24 mouse cellular contexts compared by ENCODE assay signal in the genomic region with DNA sequence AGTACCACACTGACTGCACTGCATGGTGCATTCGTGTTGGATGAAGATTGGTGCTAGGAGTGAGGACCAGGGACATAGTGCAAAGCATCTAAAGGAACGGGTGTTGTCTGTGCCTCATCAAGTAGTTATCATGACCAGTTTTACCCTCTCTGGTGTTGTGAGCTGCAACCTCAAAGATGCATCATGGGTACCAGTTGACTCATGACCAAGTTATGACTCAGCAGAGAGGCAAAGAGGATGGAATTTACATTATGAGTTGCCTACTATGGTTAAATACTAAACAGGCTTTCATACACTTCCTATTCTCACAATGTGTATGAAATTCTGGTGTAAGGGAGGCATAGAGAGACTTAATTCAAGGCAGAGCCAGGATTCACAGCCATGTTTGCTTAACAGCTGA. TPM values are rescaled to one million over a fixed set of nuclear protein-coding genes. Genes with fewer than 3 reads are reported as not detected.
DNase-seq lines count a peak whose midpoint lies in the region; TF ChIP-seq lines count a peak whose summit lies in the region.
"Had no signal": no experiment of that assay in that cellular context is flagged by ENCODE, and none has a peak within 500 bp of the region (broad histone marks: within the 10 kb centered on the region; RNA-seq: fewer than 3 reads in every experiment).

No protein-coding gene starts in this region.

- no peaks in the 10 kb centered on the region; the same call in none of the 2 replicates for H3K4me1 ChIP-seq in heart, adult 2 months (ENCODE audit: control insufficient read depth, insufficient read depth, low read length)

- DNase-seq in heart, adult 11 months, result peak; percentile 52
- no peak for DNase-seq in heart, adult 2 months
- peak; percentile 26 for DNase-seq in CD4-positive helper T cell, adult 2 months (ENCODE audit: low read depth, low spot score)
- DNase-seq in brain, adult 2 months (ENCODE audit: low read depth, low spot score), result peak; percentile 16
- DNase-seq in ovary, postnatal 10 days (ENCODE audit: low spot score), result no peak
- DNase-seq in embryo, embryonic 9.5 days (ENCODE audit: extremely low spot score), result no peak
- DNase-seq in left cerebral cortex, postnatal 25 days (ENCODE audit: low spot score in 2 of 2), result no peak
- DNase-seq: adrenal gland, adult 8-10 months; adrenal gland, postnatal 36 days; cerebellum, adult 11 months; cerebellum, adult 8-10 months; cerebellum, postnatal 14 days; embryo, embryonic 11 days; gastrocnemius, postnatal 10 days; heart, postnatal 36 days; kidney, adult 11 months had no signal

- 78% methylated on average over 2 of the region's 2 CpGs for WGBS in heart, adult 2 months

- peaks cover 3% of the 10 kb centered on the region; the same call in 1 of the 2 replicates for H3K79me2 ChIP-seq in heart, adult 2 months (replicated peaks; ENCODE audit: control insufficient read depth, insufficient read depth, low read length)

- no peak overlapping the region for H3K4me3 ChIP-seq in heart, adult 2 months
- H3K4me3 ChIP-seq: embryonic facial prominence, embryonic 12.5 days; forebrain, embryonic 15.5 days; heart, embryonic 13.5 days; hindbrain, embryonic 15.5 days had no signal

- intact Hi-C loops in heart, adult 2 months (cut with DNase I), result no loop called here
- intact Hi-C loops in left cerebral cortex, postnatal 25 days (cut with DNase I), result no loop called here

- no peaks in the 10 kb centered on the region for H3K36me3 ChIP-seq in heart, adult 2 months (ENCODE audit: control insufficient read depth, insufficient read depth, low read length)
- H3K36me3 ChIP-seq: embryonic facial prominence, embryonic 12.5 days; forebrain, embryonic 15.5 days; G1E; heart, embryonic 13.5 days; hindbrain, embryonic 15.5 days had no signal

- TF ChIP-seq CTCF in heart, adult 2 months (IDR thresholded peaks at IDR 0.05), result no peak

- TF ChIP-seq POLR2A in heart, adult 2 months (IDR thresholded peaks at IDR 0.05; ENCODE audit: insufficient read depth, low read depth, low read length), result no peak

- no peak for TF ChIP-seq EP300 in heart, adult 2 months (IDR thresholded peaks at IDR 0.05; ENCODE audit: insufficient read depth, low read depth, low read length)

- no peak overlapping the region for H3K27ac ChIP-seq in heart, adult 2 months
- H3K27ac ChIP-seq: embryonic facial prominence, embryonic 12.5 days; forebrain, embryonic 15.5 days; heart, embryonic 13.5 days; hindbrain, embryonic 15.5 days had no signal

- no peaks in the 10 kb centered on the region for H3K27me3 ChIP-seq in heart, adult 2 months (ENCODE audit: control insufficient read depth, insufficient read depth, low read length)
- H3K27me3 ChIP-seq: forebrain, embryonic 15.5 days; hindbrain, embryonic 15.5 days had no signal

- no peak overlapping the region for H3K9ac ChIP-seq in heart, adult 2 months (ENCODE audit: low read depth, low read length)
- H3K9ac ChIP-seq: embryonic facial prominence, embryonic 12.5 days; forebrain, embryonic 15.5 days; heart, embryonic 13.5 days; hindbrain, embryonic 15.5 days had no signal

RNA-seq across cellular contexts. Expression of a gene that starts 4.9 kb away (rescaled TPM):
- 1 to 10 TPM; 3.0 to 3.1 TPM for total RNA-seq in heart, adult 2 months (2021)
- polyA plus RNA-seq in heart, adult 2 months (2012; rRNA removed), result 0.86 and 1.5 TPM in 2 replicates
- total RNA-seq in left cerebral cortex, postnatal 25 days (2021), result 10 to 100 TPM; 23.1 to 25.4 TPM
- polyA plus RNA-seq: G1E had no signal

RNA-seq across cellular contexts. Expression of a gene that starts 47.4 kb away (rescaled TPM):
- total RNA-seq in heart, adult 2 months (2021), result under 1 TPM in 1 of 2 experiments, not detected in 1; 0.32 TPM
- polyA plus RNA-seq in heart, adult 2 months (2012; rRNA removed), result not detected in 2 replicates
- under 1 TPM in 1 of 2 experiments, not detected in 1; 0.41 TPM for total RNA-seq in left cerebral cortex, postnatal 25 days (2021)
- total RNA-seq: common myeloid progenitor, adult 5-6 weeks; heart, postnatal 36 days had no signal
- polyA plus RNA-seq: brain, embryonic 14.5 days; forebrain, embryonic 15.5 days; G1E; heart, postnatal 0 days had no signal

Comparison
In these comparisons a context has a peak if more than half of its experiments do, and no peak if none do; other contexts are left out.
1. DNase-seq: peak in heart, adult 11 months (single experiment), CD4-positive helper T cell, adult 2 months (single experiment) and brain, adult 2 months (single experiment); none in heart, adult 2 months (0 of 2), ovary, postnatal 10 days (single experiment), embryo, embryonic 9.5 days (single experiment) and left cerebral cortex, postnatal 25 days (0 of 2).
2. RNA of a gene that starts 4.9 kb away (total RNA-seq): 23.1 to 25.4 TPM in left cerebral cortex, postnatal 25 days; 3.0 to 3.1 TPM in heart, adult 2 months; every median in the first group is over 4 times any median in the second.